ENCODE assay signal across 8 mouse cellular contexts in the genomic region with DNA sequence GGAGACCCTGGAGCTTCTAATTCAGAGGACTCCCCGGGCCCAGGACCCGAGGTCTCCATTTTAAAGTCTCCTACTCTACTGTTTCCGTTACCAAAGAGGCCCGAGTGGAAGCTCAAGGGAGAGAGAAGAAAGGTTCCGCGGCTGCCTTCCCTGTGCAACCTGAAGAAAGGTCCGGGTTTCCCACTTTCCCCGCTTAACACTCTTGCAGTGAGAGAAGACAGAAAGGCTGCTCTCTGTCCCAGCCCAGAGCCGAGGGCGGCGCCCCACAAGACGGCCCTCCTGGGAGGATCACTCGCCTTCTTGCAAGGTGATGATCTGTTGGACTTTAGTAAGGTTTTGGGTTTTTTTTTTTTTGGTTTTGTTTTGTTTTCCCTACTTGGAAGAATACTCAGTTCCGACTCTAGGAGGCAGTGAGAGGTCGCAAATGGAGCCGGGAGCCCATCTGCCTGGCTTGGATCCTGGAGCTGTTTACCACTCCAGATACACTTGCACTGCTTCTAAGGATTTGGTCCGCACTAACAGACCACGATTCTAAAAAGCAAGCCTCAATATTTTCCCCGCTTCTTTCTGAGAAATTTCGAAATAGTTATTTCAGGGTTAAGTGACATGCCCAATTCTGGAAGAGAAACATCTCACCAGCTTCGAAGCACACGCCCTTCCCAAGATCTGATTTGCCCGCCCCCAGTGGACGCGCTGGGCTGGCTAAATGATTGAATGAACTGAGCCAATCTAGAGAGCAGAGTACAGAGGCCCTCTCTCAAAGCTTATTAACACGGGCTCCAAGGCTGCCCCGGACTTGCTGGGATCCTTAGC. TPM values are rescaled to one million over a fixed set of nuclear protein-coding genes. Genes with fewer than 3 reads are reported as not detected.
DNase-seq lines count a peak whose midpoint lies in the region; ATAC-seq and TF ChIP-seq lines count a peak whose summit lies in the region.

A gene (minus strand): TSS at position 101 of the 813 bp plus-strand sequence.

- H3K9ac ChIP-seq in hindbrain, embryonic 13.5 days, result peak within 1 kb of the TSS; percentile 84

- H3K4me3 ChIP-seq in hindbrain, embryonic 13.5 days, result peak within 1 kb of the TSS; percentile 67

- CTCF ChIA-PET in Patski (lab: Charles Lee), result interaction anchor here (0.6 to 4.6 kb wide), 22 partner anchors 8 to 450 kb away, joined by 3 to 38 read pairs (median 4); no protein-coding TSS in a partner anchor

- peak; percentile 80 for ATAC-seq in Patski
- peak; percentile 95 for ATAC-seq in hindbrain, embryonic 13.5 days (ENCODE audit: low FRiP score)

- in situ Hi-C loops in Patski (cut with MboI; ENCODE audit: low pct_unique_long_range_greater_than_20kb), result loop anchor here (5.0 to 25.0 kb wide), 2 partner anchors 307 to 572 kb away; no protein-coding TSS in a partner anchor

- H3K27me3 ChIP-seq in Patski, result no peaks in the 10 kb centered on the region
- H3K27me3 ChIP-seq in hindbrain, embryonic 13.5 days, result peaks cover 6% of the 10 kb centered on the region; the same call in 1 of the 2 replicates

- peaks cover 26% of the 10 kb centered on the region for H3K4me1 ChIP-seq in hindbrain, embryonic 13.5 days (replicated peaks)

- no peaks in the 10 kb centered on the region for H3K36me3 ChIP-seq in hindbrain, embryonic 13.5 days

- peak; percentile 96 for TF ChIP-seq CTCF in Patski (IDR thresholded peaks at IDR 0.05)

- POLR2A ChIA-PET in Patski (lab: Charles Lee), result interaction anchor here (0.5 to 1.4 kb wide), 7 partner anchors 10 to 1480 kb away, joined by 3 to 7 read pairs (median 3); no protein-coding TSS in a partner anchor

- H3K9me3 ChIP-seq in hindbrain, embryonic 13.5 days, result no peaks in the 10 kb centered on the region

- H3K4me2 ChIP-seq in hindbrain, embryonic 13.5 days, result peak within 1 kb of the TSS; percentile 88

- peak; percentile 82 for DNase-seq in Patski (ENCODE audit: low read depth, low spot score)
- peak; percentile 97 for DNase-seq in cerebellum, postnatal 14 days
- DNase-seq in frontal cortex, postnatal 14 days (ENCODE audit: low spot score in 2 of 2), result peak; percentile 86 to 87
- peak; percentile 90 to 97 for DNase-seq in layer of hippocampus, postnatal 25 days (ENCODE audit: extremely low spot score in 1 of 2, low spot score in 1 of 2)
- peak; percentile 86 for DNase-seq in lung, postnatal 25 days (ENCODE audit: low spot score)
- DNase-seq in retina, embryonic 14.5 days (ENCODE audit: low spot score), result peak; percentile 97
- DNase-seq in thymus, postnatal 4 days, result peak; percentile 93

- H3K27ac ChIP-seq in hindbrain, embryonic 13.5 days, result peak within 1 kb of the TSS; percentile 79

- under 1% methylated on average over 27 of the region's 27 CpGs for WGBS in hindbrain, embryonic 13.5 days

RNA-seq across cellular contexts. Expression of the gene that starts here (rescaled TPM):
- 105 TPM for polyA plus RNA-seq in Patski (2021)
- polyA plus RNA-seq in hindbrain, embryonic 13.5 days (2015; fragmentation: Nextera tagmentation; extraction: Ambion mirVana), result 104 and 106 TPM in 2 replicates
- total RNA-seq in layer of hippocampus, postnatal 25 days (2021), result 10 to 100 TPM; 73.7 to 86.9 TPM

Comparison
In these comparisons a context has a peak if more than half of its experiments do, and no peak if none do; other contexts are left out.
1. Peak in every context shown above with its lines: DNase-seq, ATAC-seq, H3K4me3 ChIP-seq and H3K27ac ChIP-seq.